Mouse (Mus musculus) stomach, embryonic 14.5 days (tissue): ENCODE measurements around the gene Tgfbrap1. TPM values are rescaled to one million over a fixed set of nuclear protein-coding genes. Genes with fewer than 3 reads are reported as not detected.
"Not testable (repeated sequence)": the region's sequence is repeated elsewhere in the genome, so short reads cannot be mapped to it uniquely, and the experiment has no call there.

Experiments used
- ATAC-seq: fragments of 200-750 bp; cut with Nextera tagmentation; 2 replicates; pipeline ENCODE4 v1.8.0; 2017; ENCODE audit warnings: low read depth, moderate TSS enrichment; ENCODE audit not compliant: insufficient number of reproducible peaks, insufficient read depth, low FRiP score
- H3K27ac ChIP-seq: fragments of 300-500 bp; sonication (generic); 2 replicates; pipeline ENCODE4 v1.5.1; 2014; ENCODE audit warnings: mild to moderate bottlenecking, low read length, moderate library complexity, mixed read lengths
- H3K27me3 ChIP-seq: fragments of 300-500 bp; sonication (generic); 2 replicates; pipeline ENCODE4 v1.6.1; 2014; ENCODE audit warnings: low read length, control low read depth, mixed read lengths; ENCODE audit not compliant: control insufficient read depth, insufficient read depth
- H3K36me3 ChIP-seq: fragments of 300-500 bp; sonication (generic); 2 replicates; pipeline ENCODE4 v1.6.1; 2014; ENCODE audit warnings: mild to moderate bottlenecking, control low read depth, low read length, moderate library complexity, mixed read lengths; ENCODE audit not compliant: control insufficient read depth, insufficient read depth
- H3K4me1 ChIP-seq: fragments of 300-500 bp; sonication (generic); 2 replicates; pipeline ENCODE4 v1.6.1; 2014; ENCODE audit warnings: low read length, control low read depth, mixed read lengths; ENCODE audit not compliant: control insufficient read depth, insufficient read depth
- H3K4me2 ChIP-seq: fragments of 300-500 bp; sonication (generic); replicated peaks from 2 replicates; pipeline ENCODE4 v1.6.1; 2014; ENCODE audit warnings: low read depth, low read length, control low read depth
- H3K4me3 ChIP-seq: fragments of 300-500 bp; sonication (generic); 2 replicates; pipeline ENCODE4 v1.5.1; 2014; ENCODE audit warnings: low read depth, low read length, control low read depth
- H3K9ac ChIP-seq: fragments of 300-500 bp; sonication (generic); replicated peaks from 2 replicates; pipeline ENCODE4 v1.6.1; 2014; ENCODE audit warnings: low read depth, mild to moderate bottlenecking, control low read depth, low read length, moderate library complexity, mixed read lengths
- H3K9me3 ChIP-seq: fragments of 300-500 bp; sonication (generic); 2 replicates; pipeline ENCODE4 v1.6.1; 2016; ENCODE audit warnings: low read depth, low read length, control low read depth; ENCODE audit not compliant: control insufficient read depth
- WGBS: fragments of 180-500 bp; shearing (Covaris S2); extraction: QIAGEN DNeasy Blood & Tissue Kit; methylation state at CpG from one replicate; pipeline ENCODE4 v1.1.7; 2014; 5-methylcytosine and 5-hydroxymethylcytosine counted together
- polyA plus RNA-seq: library from polyadenylated mRNA; unstranded; fragments of >200 nt; fragmentation: Nextera tagmentation; extraction: Ambion mirVana; gene quantifications from 2 replicates; pipeline ENCODE4 v1.2.1, GENCODE M21; 2014

The Tgfbrap1 gene
- polyA plus RNA-seq, 1 experiment from 2014 or later = 15.0 TPM

DNA sequence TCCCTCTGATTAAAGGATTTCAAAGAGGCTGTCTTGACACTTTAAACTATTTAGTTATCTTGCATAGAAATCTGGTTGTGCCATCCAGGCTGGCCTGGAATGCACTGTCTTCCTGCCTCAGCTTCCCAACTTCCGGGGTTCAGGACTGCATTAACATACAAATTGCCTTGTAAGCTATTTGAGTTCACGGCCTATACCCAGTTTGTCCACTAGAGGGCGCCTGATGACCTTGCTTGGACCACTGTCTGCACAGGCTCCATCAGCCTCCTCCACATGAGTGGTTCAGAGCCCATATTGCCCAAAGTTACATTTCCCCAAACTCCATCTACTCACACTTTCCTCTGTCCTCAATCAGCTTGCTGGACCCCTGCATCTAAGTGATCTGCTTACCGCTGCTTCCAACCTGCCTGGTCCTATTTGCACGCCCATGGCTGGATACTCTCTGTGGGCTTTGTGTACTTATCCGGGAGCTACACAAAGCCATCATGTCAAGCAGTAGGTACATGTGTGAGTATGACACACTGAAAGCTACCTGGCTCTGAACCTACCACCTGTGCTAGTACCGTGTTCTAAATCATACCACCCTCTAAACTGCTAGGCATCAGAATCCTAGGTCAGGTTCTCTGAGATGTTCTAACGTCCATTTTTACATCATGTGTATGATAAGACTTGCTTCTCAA is 41.3 kb upstream of the Tgfbrap1 start:
- WGBS = 46% methylated on average over 8 of the region's 8 CpGs
- Histone ChIP-seq H3K4me3 (no peak overlapping the region), H3K9me3 (no peaks in the 10 kb centered on the region)

DNA sequence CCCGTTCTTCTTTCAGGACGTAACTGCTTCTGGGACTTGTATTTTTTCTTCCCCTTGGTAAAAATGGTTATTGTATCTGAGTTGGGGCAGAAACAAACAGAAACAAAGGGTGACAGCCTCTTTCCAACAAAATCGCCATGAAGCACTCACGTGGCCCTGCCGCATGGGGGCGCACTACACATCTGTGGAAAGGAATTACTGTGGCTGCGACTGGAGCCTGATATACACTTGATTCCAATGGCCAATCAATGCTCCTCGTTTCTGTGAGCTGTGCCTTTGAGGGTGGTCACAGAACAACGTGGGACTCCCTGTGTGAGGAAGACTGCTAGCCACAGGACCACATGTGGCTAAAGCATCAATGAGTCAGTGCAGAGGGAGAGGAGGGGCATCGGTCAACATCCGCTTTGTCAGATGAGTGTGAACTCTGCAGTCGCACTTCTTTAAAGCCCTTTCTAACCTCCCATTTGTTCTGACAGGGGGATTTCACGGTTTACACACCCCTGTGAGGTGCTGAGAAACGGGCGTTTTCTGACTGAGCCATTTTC is 39.9 kb upstream of the Tgfbrap1 start:
- Histone ChIP-seq H3K9me3 (no peaks in the 10 kb centered on the region), H3K27ac (no peak overlapping the region), H3K27me3 (no peaks in the 10 kb centered on the region), H3K36me3 (peaks cover 39% of the 10 kb centered on the region), H3K4me2 (no peak overlapping the region), H3K9ac (no peak overlapping the region), H3K4me3 (no peak overlapping the region), H3K4me1 (0 out of 2 replicates have a peak, but pooled peaks cover 2% of the 10 kb centered on the region)
- ATAC-seq = no peak
- WGBS = 75% methylated on average over 15 of the region's 15 CpGs

More for the DNA sequence above, 41.3 kb upstream of the Tgfbrap1 start:
- H3K27me3 ChIP-seq = no peaks in the 10 kb centered on the region
- no peak overlapping the region for H3K9ac ChIP-seq
- no peak overlapping the region for H3K4me2 ChIP-seq
- H3K27ac ChIP-seq = no peak overlapping the region
- peak; percentile 76 for ATAC-seq
- H3K4me1 ChIP-seq = 0 out of 2 replicates have a peak, but pooled peaks cover 2% of the 10 kb centered on the region
- H3K36me3 ChIP-seq = peaks cover 39% of the 10 kb centered on the region

DNA sequence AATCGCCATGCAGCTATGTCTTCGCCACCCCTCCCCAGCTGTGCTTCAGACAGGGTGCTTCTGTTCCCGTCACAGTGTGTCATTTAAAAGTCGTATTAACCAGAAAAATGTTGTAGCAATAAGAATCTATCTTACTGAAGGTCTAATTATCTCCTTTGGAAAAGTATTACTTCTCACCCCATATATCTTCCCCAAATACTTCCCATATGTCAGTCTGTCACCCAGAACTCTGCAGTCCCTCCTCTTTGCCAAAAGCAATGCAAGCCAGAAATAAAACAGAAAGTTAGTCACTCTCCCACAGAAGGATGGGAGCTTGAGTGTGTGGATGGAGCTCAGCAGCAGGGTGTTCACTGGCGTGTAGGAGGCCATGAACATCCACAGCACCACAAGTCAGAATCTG is 38.9 kb upstream of the Tgfbrap1 start:
- no peak for ATAC-seq
- Histone ChIP-seq H3K36me3 (peaks cover 39% of the 10 kb centered on the region), H3K27me3 (no peaks in the 10 kb centered on the region), H3K4me3 (no peak overlapping the region), H3K9ac (no peak overlapping the region), H3K4me2 (no peak overlapping the region), H3K27ac (no peak overlapping the region), H3K4me1 (0 out of 2 replicates have a peak, but pooled peaks cover 2% of the 10 kb centered on the region), H3K9me3 (no peaks in the 10 kb centered on the region)
- WGBS = 87% methylated on average over 5 of the region's 5 CpGs

DNA sequence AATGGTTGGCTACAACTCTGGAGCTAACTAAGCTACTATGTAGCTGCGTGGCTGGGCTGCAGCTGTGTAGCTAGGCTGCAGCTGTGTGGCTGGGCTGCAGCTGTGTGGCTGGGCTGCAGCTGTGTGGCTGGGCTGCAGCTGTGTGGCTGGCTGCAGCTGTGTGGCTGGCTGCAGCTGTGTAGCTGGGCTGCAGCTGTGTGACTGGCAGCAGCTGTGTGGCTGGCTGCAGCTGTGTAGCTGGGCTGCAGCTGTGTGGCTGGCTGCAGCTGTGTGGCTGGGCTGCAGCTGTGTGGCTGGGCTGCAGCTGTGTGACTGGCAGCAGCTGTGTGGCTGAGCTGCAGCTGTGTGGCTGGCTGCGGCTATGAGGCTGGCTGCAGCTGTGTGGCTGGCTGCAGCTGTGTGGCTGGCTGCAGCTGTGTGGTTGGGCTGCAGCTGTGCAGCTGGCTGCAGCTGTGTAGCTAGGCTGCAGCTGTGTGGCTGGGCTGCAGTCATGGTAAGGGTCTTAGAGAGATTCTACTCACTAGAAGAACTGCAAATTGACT is 38.1 kb upstream of the Tgfbrap1 start:
- not testable (repeated sequence) for H3K4me3 ChIP-seq, H3K27me3 ChIP-seq, H3K4me1 ChIP-seq, H3K27ac ChIP-seq, H3K9me3 ChIP-seq, H3K4me2 ChIP-seq, H3K9ac ChIP-seq, ATAC-seq
- H3K36me3 ChIP-seq = peaks cover 37% of the 10 kb centered on the region
- whole genome bisulfite sequencing = 74% methylated on average over 2 of the region's 2 CpGs

DNA sequence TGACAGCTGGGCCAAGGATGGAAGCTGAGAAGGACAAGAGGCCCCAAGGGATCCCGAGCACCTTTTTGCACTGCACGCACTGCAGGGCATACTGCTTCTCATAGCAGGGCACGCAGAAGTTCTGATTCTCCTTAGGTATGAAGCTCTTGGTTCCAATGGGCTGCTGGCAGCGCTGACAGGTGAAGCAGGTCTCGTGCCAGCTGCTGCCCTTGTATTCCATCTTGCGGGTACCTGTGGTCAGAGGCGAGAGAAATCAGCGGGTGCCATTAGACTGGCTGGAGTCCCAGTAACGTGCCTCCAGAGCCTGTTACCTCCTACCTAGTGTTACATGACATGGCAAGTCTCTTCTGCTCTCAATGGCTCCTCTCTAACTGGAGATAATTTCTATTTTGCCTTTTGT is 33.2 kb upstream of the Tgfbrap1 start:
- no peaks in the 10 kb centered on the region for H3K4me1 ChIP-seq
- no peak overlapping the region for H3K9ac ChIP-seq
- WGBS = 90% methylated on average over 9 of the region's 9 CpGs
- H3K4me3 ChIP-seq = no peak overlapping the region
- H3K9me3 ChIP-seq = no peaks in the 10 kb centered on the region
- H3K36me3 ChIP-seq = peaks cover 31% of the 10 kb centered on the region; the same call in 1 of the 2 replicates
- H3K27me3 ChIP-seq = no peaks in the 10 kb centered on the region
- no peak overlapping the region for H3K4me2 ChIP-seq
- no peak for ATAC-seq
- no peak overlapping the region for H3K27ac ChIP-seq

DNA sequence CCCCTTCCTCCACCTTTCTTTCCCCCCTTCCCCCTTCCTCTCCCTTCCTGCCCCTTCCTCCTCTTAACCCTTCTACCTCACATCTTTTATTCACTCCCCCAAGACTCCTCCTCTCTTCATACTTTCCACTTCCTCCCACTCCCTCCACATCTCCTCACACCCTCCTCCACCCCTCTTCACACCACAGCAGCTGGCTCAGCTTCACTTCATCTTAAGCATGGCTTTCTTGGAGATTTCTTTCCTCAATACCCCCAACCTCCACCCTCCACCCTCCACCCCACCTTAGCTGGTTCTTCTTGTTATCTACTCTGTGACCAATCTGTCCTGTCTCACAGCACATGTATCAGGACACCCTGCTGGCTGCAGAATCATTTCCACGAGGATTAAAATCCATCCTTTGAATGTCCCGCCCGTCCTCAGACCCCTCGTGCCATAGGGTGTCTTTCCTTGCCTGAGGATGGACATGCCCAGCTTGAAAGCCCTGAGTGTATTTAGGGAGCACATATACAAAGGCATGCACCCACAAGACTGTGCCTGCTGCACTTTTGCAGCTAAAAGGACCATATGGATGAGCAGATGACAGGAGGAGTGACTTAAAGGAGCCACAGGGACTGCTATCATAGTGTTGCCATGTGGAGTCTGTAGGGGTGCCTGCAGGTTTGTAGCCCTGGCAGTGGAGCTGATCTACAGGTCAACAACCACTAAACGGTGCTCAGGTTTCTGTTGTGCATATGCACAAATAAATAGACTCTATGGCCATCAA is 32.0 kb upstream of the Tgfbrap1 start:
- Histone ChIP-seq H3K36me3 (peaks cover 30% of the 10 kb centered on the region), H3K4me1 (no peaks in the 10 kb centered on the region), H3K4me3 (no peak overlapping the region), H3K9me3 (no peaks in the 10 kb centered on the region), H3K9ac (no peak overlapping the region), H3K27ac (no peak overlapping the region), H3K27me3 (no peaks in the 10 kb centered on the region), H3K4me2 (no peak overlapping the region)
- no peak for ATAC-seq
- 76% methylated on average over 5 of the region's 5 CpGs for WGBS

DNA sequence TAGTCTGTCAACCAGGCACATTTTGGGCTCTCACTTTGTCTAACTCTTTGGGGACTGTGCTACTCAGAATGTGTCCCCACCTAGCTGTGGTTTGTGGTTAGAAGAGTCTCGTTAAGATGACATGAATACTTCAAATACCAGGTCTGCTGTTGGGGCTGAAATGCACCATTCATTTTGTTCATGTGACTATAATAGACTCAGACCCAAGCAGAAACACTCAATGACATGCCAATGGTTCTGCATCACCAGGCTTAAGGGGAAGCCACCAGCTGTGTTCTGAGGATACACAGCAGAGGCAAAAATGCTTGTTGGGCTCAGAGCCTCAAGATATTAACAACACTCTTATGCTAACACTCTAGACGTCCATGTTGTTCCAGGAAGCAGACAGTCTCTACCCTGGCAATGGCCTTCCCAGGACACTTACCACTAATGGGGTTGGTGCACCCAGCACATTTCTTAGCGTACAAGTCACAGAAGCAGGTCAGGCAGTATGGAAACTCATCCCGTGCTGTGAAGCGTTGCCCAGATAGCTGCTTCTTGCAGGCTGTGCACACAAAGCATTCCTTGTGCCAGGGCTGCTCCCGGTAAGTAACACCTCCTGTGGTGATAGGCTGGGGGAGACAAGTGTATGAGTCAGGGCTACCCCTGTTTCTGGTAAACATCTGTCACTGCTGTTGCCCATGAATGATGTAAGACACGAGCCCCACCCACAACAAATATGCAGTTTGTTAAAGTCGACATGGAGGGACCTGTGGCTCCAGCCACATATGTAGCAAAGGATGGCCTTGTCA is 29.6 kb upstream of the Tgfbrap1 start:
- H3K9ac ChIP-seq = no peak overlapping the region
- H3K4me1 ChIP-seq = no peaks in the 10 kb centered on the region
- H3K4me2 ChIP-seq = no peak overlapping the region
- no peak overlapping the region for H3K27ac ChIP-seq
- peaks cover 43% of the 10 kb centered on the region for H3K36me3 ChIP-seq
- no peaks in the 10 kb centered on the region for H3K27me3 ChIP-seq
- no peaks in the 10 kb centered on the region for H3K9me3 ChIP-seq
- no peak for ATAC-seq
- 76% methylated on average over 8 of the region's 8 CpGs for WGBS
- no peak overlapping the region for H3K4me3 ChIP-seq

DNA sequence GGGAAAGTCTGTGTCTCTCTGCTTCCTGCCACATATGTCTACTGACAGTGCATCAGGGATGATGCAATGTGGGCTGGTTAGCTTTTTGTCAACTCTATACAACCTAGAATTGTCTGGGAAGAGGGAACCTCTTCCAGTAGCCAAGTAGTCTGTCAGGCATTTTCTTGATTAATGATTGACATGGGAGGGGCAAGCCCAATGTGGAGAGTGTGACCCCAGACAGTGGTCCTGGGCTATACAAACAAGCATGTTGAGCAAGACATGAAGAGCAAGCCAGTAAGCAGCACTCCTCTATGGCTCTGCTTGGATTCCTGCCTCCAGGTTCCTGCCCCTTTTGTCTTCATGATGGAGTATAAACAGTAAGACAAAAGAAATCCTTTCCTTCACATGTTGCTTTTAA is 28.8 kb upstream of the Tgfbrap1 start:
- H3K36me3 ChIP-seq = peaks cover 50% of the 10 kb centered on the region
- H3K27me3 ChIP-seq = no peaks in the 10 kb centered on the region
- H3K9ac ChIP-seq = no peak overlapping the region
- no peaks in the 10 kb centered on the region for H3K4me1 ChIP-seq
- no peaks in the 10 kb centered on the region for H3K9me3 ChIP-seq
- ATAC-seq = no peak
- H3K4me2 ChIP-seq = no peak overlapping the region
- no peak overlapping the region for H3K27ac ChIP-seq
- no peak overlapping the region for H3K4me3 ChIP-seq
